In genomic region chr9:41028470-41028869, GRCm38 (mm10) we compare ENCODE assay signal across 8 mouse cellular contexts. TPM values are rescaled to one million over a fixed set of nuclear protein-coding genes. Genes with fewer than 3 reads are reported as not detected.
A peak's percentile ranks its signal among the peaks of the same experiment; 100 is the strongest.
DNase-seq lines count a peak whose midpoint lies in the region; ATAC-seq lines count a peak whose summit lies in the region.

No protein-coding gene starts in this region.

- intact Hi-C loops in gastrocnemius, postnatal 14 days (cut with DNase I; ENCODE audit: low total_unique reads): no loop called here

- ATAC-seq in common myeloid progenitor, adult 5-6 weeks (replicated peaks; ENCODE audit: low read depth, poor library complexity, severe bottlenecking): peak; percentile 77
- peak; percentile 87 for ATAC-seq in megakaryocyte progenitor cell, adult 5-6 weeks (replicated peaks; ENCODE audit: poor library complexity)

- DNase-seq in gastrocnemius, adult 18-20 months (ENCODE audit: low spot score): peak; percentile 15
- DNase-seq in gastrocnemius, postnatal 14 days: no peak
- DNase-seq in urinary bladder, postnatal 14 days (ENCODE audit: low spot score): peak; percentile 51
- DNase-seq in urinary bladder, adult 18-20 months (ENCODE audit: low spot score in 2 of 2): no peak
- DNase-seq in kidney, postnatal 25 days: peak; percentile 48 to 82
- DNase-seq in thymus, postnatal 36 days: peak; percentile 36 to 44

RNA-seq across cellular contexts. Expression of gene Crtam, which starts 24.0 kb away (rescaled TPM):
- not detected for total RNA-seq in gastrocnemius, adult 18-20 months (2021)
- not detected for total RNA-seq in gastrocnemius, postnatal 14 days (2021)
- total RNA-seq in common myeloid progenitor, adult 5-6 weeks (2017): 0.14 TPM in 1 of 2 replicates, not detected in the other
- not detected in 2 replicates for total RNA-seq in megakaryocyte progenitor cell, adult 5-6 weeks (2015)
- total RNA-seq in megakaryocyte progenitor cell, adult 5-6 weeks (2017): not detected in 2 replicates

Comparison
In these comparisons a context has a peak if more than half of its experiments do, and no peak if none do; other contexts are left out.
1. DNase-seq: peak in gastrocnemius, adult 18-20 months (single experiment), urinary bladder, postnatal 14 days (single experiment), kidney, postnatal 25 days (2 of 2) and thymus, postnatal 36 days (2 of 2); none in gastrocnemius, postnatal 14 days (single experiment) and urinary bladder, adult 18-20 months (0 of 2).